Mouse (Mus musculus) liver, embryonic 12.5 days (tissue): ENCODE results near the gene Hk3. TPM values are rescaled to one million over a fixed set of nuclear protein-coding genes. Genes with fewer than 3 reads are reported as not detected.

Experiments
- ATAC-seq: fragments of 200-750 bp; cut with Nextera tagmentation; 2 replicates; pipeline ENCODE4 v1.8.0; 2017; ENCODE audit warnings: moderate number of reproducible peaks, mild to moderate bottlenecking, moderate library complexity
- H3K27ac ChIP-seq: fragments of 300-500 bp; sonication (generic); 2 replicates; pipeline ENCODE4 v1.5.1; 2016; ENCODE audit warnings: mild to moderate bottlenecking
- H3K27me3 ChIP-seq: fragments of 300-500 bp; sonication (generic); replicated peaks from 2 replicates; pipeline ENCODE4 v1.6.1; 2016; ENCODE audit warnings: mild to moderate bottlenecking, moderate library complexity
- H3K36me3 ChIP-seq: fragments of 300-500 bp; sonication (generic); 2 replicates; pipeline ENCODE4 v1.6.1; 2016; ENCODE audit warnings: mild to moderate bottlenecking, moderate library complexity
- H3K4me1 ChIP-seq: fragments of 300-500 bp; sonication (generic); 2 replicates; pipeline ENCODE4 v1.6.1; 2016
- H3K4me2 ChIP-seq: fragments of 300-500 bp; sonication (generic); 2 replicates; pipeline ENCODE4 v1.6.1; 2016; ENCODE audit warnings: mild to moderate bottlenecking, moderate library complexity
- H3K4me3 ChIP-seq: fragments of 300-500 bp; sonication (generic); 2 replicates; pipeline ENCODE4 v1.5.1; 2016; ENCODE audit warnings: mild to moderate bottlenecking, moderate library complexity
- H3K9ac ChIP-seq: fragments of 300-500 bp; sonication (generic); 2 replicates; pipeline ENCODE4 v1.6.1; 2016; ENCODE audit warnings: mild to moderate bottlenecking, moderate library complexity
- H3K9me3 ChIP-seq: fragments of 300-500 bp; sonication (generic); replicated peaks from 2 replicates; pipeline ENCODE4 v1.6.1; 2016; ENCODE audit warnings: mild to moderate bottlenecking, moderate library complexity
- WGBS: fragments of 180-500 bp; shearing (Covaris S2); methylation state at CpG from one replicate; pipeline ENCODE4 v1.1.7; 2016; ENCODE audit not compliant: insufficient replicate concordance; 5-methylcytosine and 5-hydroxymethylcytosine counted together
- polyA plus RNA-seq: library from polyadenylated mRNA; unstranded; fragments of >200 nt; fragmentation: Nextera tagmentation; extraction: Ambion mirVana; gene quantifications from 2 replicates; pipeline ENCODE4 v1.2.1, GENCODE M21; 2016

Hk3 gene
- polyA plus RNA-seq, 1 experiment from 2014 or later, result 3.0 TPM

DNA sequence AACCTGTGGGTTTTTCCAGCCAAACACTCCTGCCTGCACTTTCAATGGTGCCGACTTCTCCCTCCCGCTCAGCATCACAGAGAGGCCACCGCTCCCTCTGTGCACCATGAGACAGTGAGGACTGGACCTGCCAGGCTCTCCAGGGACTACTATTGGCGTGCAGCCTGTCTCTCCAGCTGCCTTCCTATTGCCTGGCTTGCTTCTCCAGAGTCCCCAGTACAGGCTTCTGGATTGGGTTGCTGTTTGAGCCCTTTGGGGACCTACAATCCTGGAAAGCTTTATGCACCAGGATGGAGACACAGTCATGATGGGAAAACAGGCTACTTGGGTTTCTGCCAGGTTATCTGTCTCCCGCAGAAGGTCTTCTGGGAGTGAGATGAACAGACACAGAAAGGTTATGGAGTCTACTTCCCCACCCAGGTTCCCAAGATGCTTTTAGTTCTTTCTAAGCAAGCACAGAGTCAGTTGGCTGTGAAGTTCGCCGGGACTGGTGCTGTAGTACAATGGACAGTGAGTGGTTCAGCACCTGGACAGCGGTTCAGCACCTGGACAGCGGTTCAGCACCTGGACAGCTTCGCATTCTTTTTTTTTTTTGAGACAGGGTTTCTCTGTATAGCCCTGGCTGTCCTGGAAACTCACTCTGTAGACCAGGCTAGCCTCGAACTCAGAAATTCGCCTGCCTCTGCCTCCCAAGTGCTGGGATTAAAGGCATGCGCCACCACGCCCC is 50.5 kb downstream of the Hk3 start:
- ATAC-seq, result no peak
- 32% methylated on average over 14 of the region's 14 CpGs for WGBS
- Histone ChIP-seq H3K27ac (no peak overlapping the region), H3K4me3 (no peak overlapping the region), H3K9me3 (no peaks in the 10 kb centered on the region), H3K9ac (no peak overlapping the region), H3K36me3 (no peaks in the 10 kb centered on the region), H3K4me2 (no peak overlapping the region), H3K27me3 (peaks cover 7% of the 10 kb centered on the region; the same call in 1 of the 2 replicates), H3K4me1 (no peaks in the 10 kb centered on the region)

DNA sequence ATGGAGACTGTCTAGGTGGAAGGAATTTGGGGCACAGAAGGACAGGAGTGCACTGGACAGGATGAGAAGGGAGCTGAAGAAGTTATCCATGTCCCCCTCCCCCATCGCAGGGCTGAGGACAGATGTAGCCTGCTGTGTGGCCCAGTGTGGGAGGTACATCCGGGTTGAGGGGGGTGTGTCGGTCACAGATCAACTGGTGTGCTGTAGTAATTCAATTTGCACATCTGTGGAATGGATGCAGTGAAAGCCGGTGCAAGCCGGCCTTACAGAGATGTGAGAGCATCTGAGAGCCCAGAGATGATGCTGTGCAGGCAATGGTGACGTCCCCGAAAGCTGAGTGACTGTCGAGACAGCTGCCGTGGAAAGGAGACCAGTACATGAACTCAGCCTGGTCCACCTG is 51.7 kb downstream of the Hk3 start:
- H3K4me2 ChIP-seq, result no peak overlapping the region
- peaks cover 7% of the 10 kb centered on the region; the same call in 1 of the 2 replicates for H3K27me3 ChIP-seq
- no peaks in the 10 kb centered on the region for H3K4me1 ChIP-seq
- no peaks in the 10 kb centered on the region for H3K9me3 ChIP-seq
- no peaks in the 10 kb centered on the region for H3K36me3 ChIP-seq
- no peak overlapping the region for H3K4me3 ChIP-seq
- ATAC-seq, result no peak
- H3K27ac ChIP-seq, result no peak overlapping the region
- no peak overlapping the region for H3K9ac ChIP-seq
- WGBS, result 46% methylated on average over 9 of the region's 9 CpGs

DNA sequence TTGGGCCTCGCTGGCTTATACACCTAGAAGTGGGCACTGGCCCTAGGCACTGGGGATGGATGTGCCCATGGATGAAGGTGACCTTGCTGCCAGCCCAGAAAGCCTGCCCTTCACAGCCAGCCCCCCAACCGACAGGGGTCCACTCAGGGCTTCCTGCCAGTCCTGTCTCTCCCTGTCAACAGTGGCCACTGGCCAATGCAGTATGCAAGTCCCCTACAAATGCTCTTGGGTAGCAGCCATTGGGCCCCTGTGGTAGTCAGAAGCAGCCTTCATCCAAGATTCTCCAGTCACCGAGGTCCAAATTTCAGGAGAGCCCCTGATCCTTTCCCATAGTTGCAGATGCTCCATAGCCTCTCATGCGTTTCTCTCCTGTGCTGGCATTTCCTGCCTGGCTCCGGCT is 52.5 kb downstream of the Hk3 start:
- Histone ChIP-seq H3K4me2 (no peak overlapping the region), H3K27me3 (peaks cover 7% of the 10 kb centered on the region; the same call in 1 of the 2 replicates), H3K36me3 (no peaks in the 10 kb centered on the region), H3K9me3 (no peaks in the 10 kb centered on the region), H3K27ac (no peak overlapping the region), H3K4me3 (no peak overlapping the region), H3K4me1 (no peaks in the 10 kb centered on the region), H3K9ac (no peak overlapping the region)
- WGBS, result 35% methylated on average over 5 of the region's 5 CpGs
- no peak for ATAC-seq

DNA sequence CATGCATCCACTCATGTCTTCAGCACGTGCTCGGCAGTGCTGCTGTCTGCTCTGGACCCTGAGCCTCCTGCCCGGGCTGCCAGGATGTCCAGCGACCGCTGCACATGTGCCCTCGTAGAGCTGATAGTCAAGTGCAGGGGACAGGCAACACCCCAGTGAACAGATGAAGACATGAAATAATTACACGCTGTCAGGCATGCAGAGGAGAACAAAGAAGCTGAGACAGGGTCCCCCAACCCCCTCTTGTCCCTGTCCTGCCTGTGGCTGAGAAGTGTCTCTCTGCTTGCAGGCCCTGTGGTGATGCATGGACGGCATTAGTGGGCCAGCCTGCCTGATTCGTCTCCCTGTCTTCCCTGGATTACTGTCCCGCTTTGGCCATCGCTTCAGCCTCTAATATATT is 53.7 kb downstream of the Hk3 start:
- WGBS, result 60% methylated on average over 11 of the region's 11 CpGs
- Histone ChIP-seq H3K4me2 (no peak overlapping the region), H3K9me3 (no peaks in the 10 kb centered on the region), H3K36me3 (no peaks in the 10 kb centered on the region), H3K27ac (no peak overlapping the region), H3K27me3 (peaks cover 7% of the 10 kb centered on the region; the same call in 1 of the 2 replicates), H3K4me3 (no peak overlapping the region), H3K4me1 (no peaks in the 10 kb centered on the region), H3K9ac (no peak overlapping the region)
- no peak for ATAC-seq

DNA sequence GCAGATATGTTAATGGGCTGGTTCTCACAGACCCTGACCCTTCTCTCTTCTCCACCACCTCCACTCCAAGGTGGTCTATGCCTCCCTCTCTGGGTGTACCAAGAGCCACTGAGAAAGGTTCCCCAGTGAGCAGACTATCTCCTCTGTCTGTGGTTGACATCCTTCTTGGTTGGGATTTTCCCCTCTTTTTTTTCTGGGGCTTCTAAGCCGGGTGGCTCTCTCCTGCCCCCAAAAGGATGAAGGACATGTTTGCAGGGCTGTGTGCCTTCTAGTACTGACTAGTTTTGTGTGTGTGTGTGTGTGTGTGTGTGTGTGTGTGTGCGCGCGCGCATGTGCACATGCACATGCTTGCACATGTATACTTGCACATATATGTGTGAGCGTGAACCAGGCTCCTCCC is 55.9 kb downstream of the Hk3 start:
- 71% methylated on average over 6 of the region's 6 CpGs for WGBS
- Histone ChIP-seq H3K36me3 (no peaks in the 10 kb centered on the region), H3K9me3 (no peaks in the 10 kb centered on the region), H3K27ac (no peak overlapping the region), H3K4me3 (no peak overlapping the region), H3K4me2 (no peak overlapping the region), H3K4me1 (no peaks in the 10 kb centered on the region), H3K9ac (no peak overlapping the region), H3K27me3 (0 out of 2 replicates have a peak, but pooled peaks cover 4% of the 10 kb centered on the region)
- no peak for ATAC-seq

DNA sequence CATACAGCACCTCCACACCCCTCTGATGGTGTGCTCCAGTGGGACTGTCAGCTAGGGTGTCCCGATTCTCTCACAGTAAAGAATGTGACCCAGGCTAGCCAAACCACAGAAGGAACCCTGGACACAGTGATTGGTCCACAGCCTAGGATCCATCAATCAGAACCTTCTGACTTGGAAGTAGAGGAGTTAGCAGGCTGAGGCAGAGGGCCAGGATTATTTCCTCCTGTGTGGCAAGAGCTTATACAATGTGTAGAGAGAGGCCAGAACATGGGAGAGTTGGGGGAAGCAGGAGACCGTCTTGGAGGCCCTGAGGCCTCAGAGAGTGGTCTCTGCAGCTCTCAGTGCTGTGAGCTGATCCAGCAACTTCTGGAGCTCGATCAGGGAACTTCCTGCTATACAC is 60.7 kb downstream of the Hk3 start:
- no peak overlapping the region for H3K4me2 ChIP-seq
- no peak for ATAC-seq
- H3K27ac ChIP-seq, result no peak overlapping the region
- H3K36me3 ChIP-seq, result no peaks in the 10 kb centered on the region
- 0 out of 2 replicates have a peak, but pooled peaks cover 9% of the 10 kb centered on the region for H3K4me1 ChIP-seq
- no peaks in the 10 kb centered on the region for H3K9me3 ChIP-seq
- 40% methylated on average over 3 of the region's 3 CpGs for WGBS
- H3K4me3 ChIP-seq, result no peak overlapping the region
- peaks cover 47% of the 10 kb centered on the region for H3K27me3 ChIP-seq
- no peak overlapping the region for H3K9ac ChIP-seq

DNA sequence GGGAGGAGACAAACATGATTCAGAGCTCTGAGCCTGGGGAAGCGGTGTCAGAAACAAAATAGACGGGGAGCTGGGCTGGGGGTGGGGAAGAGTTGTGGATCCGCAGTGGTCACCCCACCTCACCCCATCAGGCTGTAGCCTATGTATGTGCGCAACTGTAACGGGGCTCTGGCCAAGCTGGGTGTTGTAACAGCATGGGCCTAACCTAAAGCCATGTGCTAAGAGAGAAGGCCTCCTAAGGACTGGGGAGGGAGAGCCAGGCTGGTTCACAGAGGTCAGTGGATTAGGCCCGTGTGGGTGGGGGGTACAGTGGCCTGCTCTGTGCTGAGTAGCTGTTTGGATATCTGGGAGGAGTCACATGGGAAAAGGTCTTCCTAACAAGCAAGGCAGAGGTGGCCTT is 61.3 kb downstream of the Hk3 start:
- Histone ChIP-seq H3K27ac (no peak overlapping the region), H3K36me3 (no peaks in the 10 kb centered on the region), H3K9ac (no peak overlapping the region), H3K27me3 (peaks cover 54% of the 10 kb centered on the region), H3K4me2 (no peak overlapping the region), H3K4me3 (no peak overlapping the region), H3K9me3 (no peaks in the 10 kb centered on the region), H3K4me1 (0 out of 2 replicates have a peak, but pooled peaks cover 9% of the 10 kb centered on the region)
- ATAC-seq, result no peak
- WGBS, result 48% methylated on average over 6 of the region's 6 CpGs

DNA sequence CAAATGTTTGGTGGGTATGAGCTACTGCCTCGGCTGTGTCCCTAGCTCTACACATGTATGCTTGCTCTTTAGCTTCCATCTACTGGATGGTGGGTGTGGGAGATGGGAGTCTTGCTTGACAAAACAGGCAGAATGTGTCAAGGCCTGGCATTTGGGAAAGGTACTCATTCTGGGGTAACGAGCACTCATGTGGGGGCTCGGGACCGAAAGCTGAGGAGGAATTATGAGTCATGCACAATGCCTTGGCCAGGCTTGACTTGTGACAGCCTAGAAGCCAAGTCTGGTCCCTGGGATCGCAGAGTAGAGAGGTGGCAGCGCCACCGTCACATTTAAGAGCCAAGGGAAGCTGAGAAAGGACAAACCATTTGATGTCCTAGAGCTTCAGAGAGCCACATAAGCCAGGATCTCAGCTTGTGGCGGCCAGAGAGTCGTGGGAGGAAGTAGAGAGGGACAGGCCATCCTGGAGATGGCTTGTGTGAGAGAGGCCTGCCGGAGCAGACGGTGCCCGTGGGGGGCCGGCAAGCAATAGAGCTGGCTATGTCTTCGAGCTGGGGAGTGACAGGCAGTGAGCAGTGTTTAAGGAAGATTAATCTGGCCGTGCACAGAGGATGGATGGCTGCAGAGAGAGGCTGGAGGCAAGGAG is 62.0 kb downstream of the Hk3 start:
- WGBS, result 41% methylated on average over 15 of the region's 15 CpGs
- Histone ChIP-seq H3K4me1 (0 out of 2 replicates have a peak, but pooled peaks cover 9% of the 10 kb centered on the region), H3K4me3 (no peak overlapping the region), H3K36me3 (no peaks in the 10 kb centered on the region), H3K4me2 (no peak overlapping the region), H3K9ac (no peak overlapping the region), H3K9me3 (no peaks in the 10 kb centered on the region), H3K27me3 (peaks cover 60% of the 10 kb centered on the region), H3K27ac (no peak overlapping the region)
- no peak for ATAC-seq

DNA sequence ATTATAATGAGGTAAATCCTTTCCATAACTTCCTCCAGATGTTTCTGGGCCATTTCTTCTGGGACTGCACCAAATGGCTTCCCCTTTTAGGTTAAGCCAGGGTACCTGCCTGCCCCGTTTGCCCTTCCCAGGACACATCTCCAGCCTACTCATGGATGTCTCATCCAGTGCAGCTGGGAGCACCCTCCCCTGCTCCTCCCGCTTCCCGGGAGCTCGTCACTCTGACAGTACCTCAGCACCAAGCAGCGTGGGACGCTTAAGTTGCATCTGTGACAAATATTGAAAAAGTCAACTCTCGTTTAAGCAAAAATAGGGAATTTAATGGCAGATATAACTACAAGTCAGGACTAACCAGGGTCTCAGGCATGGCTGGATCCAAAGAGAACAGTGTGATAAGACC is 63.9 kb downstream of the Hk3 start:
- no peak for ATAC-seq
- H3K4me3 ChIP-seq, result no peak overlapping the region
- WGBS, result 42% methylated on average over 7 of the region's 7 CpGs
- H3K36me3 ChIP-seq, result no peaks in the 10 kb centered on the region
- H3K4me2 ChIP-seq, result no peak overlapping the region
- no peak overlapping the region for H3K9ac ChIP-seq
- 0 out of 2 replicates have a peak, but pooled peaks cover 9% of the 10 kb centered on the region for H3K4me1 ChIP-seq
- H3K27me3 ChIP-seq, result peaks cover 79% of the 10 kb centered on the region
- H3K9me3 ChIP-seq, result no peaks in the 10 kb centered on the region
- no peak overlapping the region for H3K27ac ChIP-seq

Other genes with a start within 250 kb of the Hk3 start
- gene Eif4e1b, start 237.4 kb downstream of the Hk3 start, polyA plus RNA-seq, result not detected in 2 replicates
- gene Tspan17, start 232.0 kb downstream of the Hk3 start, polyA plus RNA-seq, result 1.8 and 2.3 TPM in 2 replicates
- 0.97 and 1.1 TPM in 2 replicates for gene Unc5a, start 72.0 kb downstream of the Hk3 start, polyA plus RNA-seq
- 18.4 TPM in 2 replicates for gene Uimc1, start 78.9 kb upstream of the Hk3 start, polyA plus RNA-seq
- 10.6 and 11.4 TPM in 2 replicates for gene Zfp346, start 83.9 kb upstream of the Hk3 start, polyA plus RNA-seq
- gene Gm17617, start 112.2 kb upstream of the Hk3 start, polyA plus RNA-seq, result not detected in 2 replicates
- gene Fgfr4, start 131.3 kb upstream of the Hk3 start, polyA plus RNA-seq, result 5.0 and 5.7 TPM in 2 replicates
- gene Nsd1, start 188.4 kb upstream of the Hk3 start, polyA plus RNA-seq, result 27.1 and 27.5 TPM in 2 replicates